Mouse (Mus musculus) CD4-positive naive resting alpha-beta T cell, adult 57 days (primary cell): ENCODE data around the gene Ercc8. TPM values are rescaled to one million over a fixed set of nuclear protein-coding genes. Genes with fewer than 3 reads are reported as not detected.

Source experiments
- total RNA-seq: library from RNA; stranded (reverse); gene quantifications from one replicate; pipeline ENCODE4 v1.2.4, GENCODE M21; 2023

Gene Ercc8
- 17.2 TPM for total RNA-seq

DNA sequence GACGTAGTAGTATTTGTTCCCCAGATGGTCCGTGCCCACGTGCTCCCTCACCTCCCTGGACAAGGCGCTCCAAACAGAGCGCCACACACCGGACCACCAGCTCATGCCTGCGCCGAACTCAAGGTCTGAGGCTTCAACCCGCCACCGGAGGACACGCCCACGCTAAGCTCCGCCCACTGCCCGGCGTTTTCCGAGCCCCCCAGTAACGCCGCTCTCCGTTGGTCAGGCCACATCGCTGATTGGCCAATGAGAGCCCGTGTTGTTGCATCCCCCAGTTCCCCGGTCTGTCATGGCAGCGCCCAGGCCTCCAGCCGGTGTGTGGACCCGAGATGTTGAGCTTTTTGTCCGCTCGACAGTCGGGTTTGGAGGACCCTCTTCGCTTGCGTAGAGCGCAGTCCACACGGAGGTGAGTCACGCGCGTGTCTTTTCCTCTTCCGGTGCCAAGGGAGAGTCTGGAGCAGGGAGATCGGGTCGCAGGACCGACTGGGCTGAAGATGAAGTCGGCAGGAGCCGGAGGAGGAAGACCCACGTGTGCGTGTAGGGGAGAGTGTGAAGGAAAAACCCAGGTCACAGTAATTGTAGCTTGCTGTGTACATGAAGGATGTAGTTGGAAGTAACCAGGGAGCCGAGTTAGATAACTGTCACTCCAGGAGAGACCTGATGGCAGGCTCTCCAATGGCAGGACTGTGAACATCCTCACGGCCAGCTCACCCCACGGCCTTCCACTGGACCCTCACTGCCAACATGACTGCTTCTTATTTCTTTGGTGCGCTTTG is at the start of gene Ercc8, which contains the start of gene Ndufaf2:
Ercc8 (plus strand) TSS at position 267 of the 776 bp plus-strand sequence.
Ndufaf2 (minus strand) TSS at position 159 of the 776 bp plus-strand sequence.

DNA sequence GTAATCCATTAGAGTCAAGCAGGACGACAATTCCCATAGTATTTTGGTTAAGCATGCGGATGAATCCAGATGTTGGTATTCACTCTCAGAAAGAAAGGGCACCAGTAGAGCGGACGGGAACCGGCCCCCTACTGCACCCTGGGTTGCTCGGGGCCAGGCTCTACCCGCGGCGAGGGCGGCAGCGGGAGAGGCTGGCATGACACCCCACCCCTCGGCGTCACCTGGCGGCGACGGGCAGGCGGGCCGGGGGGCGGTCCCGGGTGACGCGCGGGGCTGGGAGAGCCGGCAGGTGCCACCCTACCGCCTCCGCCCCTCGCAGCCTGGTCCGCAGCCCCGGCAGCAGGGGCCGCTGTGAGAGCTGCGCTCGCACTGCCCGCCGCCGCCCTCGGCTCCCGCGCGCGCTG is 55.6 kb downstream of the Ercc8 start, which contains the start of gene Elovl7:
Elovl7 (plus strand) TSS at position 324 of the 404 bp plus-strand sequence.

Other genes with a start within 250 kb of the Ercc8 start
- gene Smim15, start 114.3 kb upstream of the Ercc8 start, total RNA-seq: 39.4 TPM
- gene Ndufaf2, start 108 bp upstream of the Ercc8 start, total RNA-seq: 5.6 TPM
- gene Elovl7, start 55.7 kb downstream of the Ercc8 start, total RNA-seq: 2.2 TPM
- 0.83 TPM for gene Depdc1b, start 157.6 kb downstream of the Ercc8 start, total RNA-seq